Comparison of ENCODE assay signal across 9 mouse cellular contexts in the genomic region with DNA sequence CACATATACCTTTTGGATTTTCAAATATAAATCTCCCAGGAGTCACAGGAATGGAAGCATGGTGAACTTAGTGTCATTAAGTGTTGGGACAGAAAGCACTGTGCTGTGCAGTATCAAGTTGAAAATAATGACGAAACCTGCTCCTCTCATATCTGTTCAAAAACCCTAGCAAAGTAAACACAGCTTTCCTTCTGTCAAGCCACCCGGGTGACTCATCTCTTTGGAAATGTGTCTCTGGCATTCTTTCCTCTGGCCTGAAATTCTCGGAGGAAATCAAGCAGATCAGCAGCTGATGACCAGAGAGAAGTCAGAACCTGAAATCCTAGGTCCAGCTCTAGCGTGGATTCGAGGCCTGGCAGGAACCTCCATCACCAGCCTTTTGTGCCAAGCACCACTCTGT.
DNase-seq lines count a peak whose midpoint lies in the region; ATAC-seq and TF ChIP-seq lines count a peak whose summit lies in the region.
"Had no signal": no experiment of that assay in that cellular context is flagged by ENCODE, and none has a peak within 500 bp of the region (broad histone marks: within the 10 kb centered on the region; RNA-seq: fewer than 3 reads in every experiment).

No protein-coding gene starts in this region.

- no peaks in the 10 kb centered on the region for H3K9me3 ChIP-seq in liver, embryonic 12.5 days (replicated peaks)
- no peaks in the 10 kb centered on the region for H3K9me3 ChIP-seq in stomach, embryonic 16.5 days (replicated peaks; ENCODE audit: control insufficient read depth, low read length)
- H3K9me3 ChIP-seq in hindbrain, embryonic 10.5 days, result no peaks in the 10 kb centered on the region
- no peaks in the 10 kb centered on the region for H3K9me3 ChIP-seq in midbrain, embryonic 13.5 days

- DNase-seq in cerebellum, postnatal 25 days, result peak; percentile 25 to 43
- DNase-seq in cerebellum, adult 9-10 months, result no peak
- DNase-seq in heart, adult 9 months (ENCODE audit: low spot score in 2 of 2), result peak; percentile 81 to 84
- DNase-seq in hindbrain, embryonic 10.5 days (ENCODE audit: low spot score), result no peak

- H3K4me1 ChIP-seq in liver, embryonic 12.5 days, result peaks cover 48% of the 10 kb centered on the region
- H3K4me1 ChIP-seq in stomach, embryonic 16.5 days (ENCODE audit: control insufficient read depth, insufficient read depth, low read length), result peaks cover 11% of the 10 kb centered on the region
- H3K4me1 ChIP-seq in hindbrain, embryonic 10.5 days (replicated peaks), result peaks cover 10% of the 10 kb centered on the region
- peaks cover 7% of the 10 kb centered on the region for H3K4me1 ChIP-seq in midbrain, embryonic 13.5 days (replicated peaks)

- H3K27ac ChIP-seq in liver, embryonic 12.5 days, result peak overlapping the region; percentile 37; the same call in 1 of the 2 replicates
- peak overlapping the region; percentile 57 for H3K27ac ChIP-seq in stomach, embryonic 16.5 days (ENCODE audit: low read length)
- no peak overlapping the region for H3K27ac ChIP-seq in hindbrain, embryonic 10.5 days
- no peak overlapping the region for H3K27ac ChIP-seq in midbrain, embryonic 13.5 days

- peak overlapping the region; percentile 41; the same call in 1 of the 2 replicates for H3K4me2 ChIP-seq in liver, embryonic 12.5 days
- H3K4me2 ChIP-seq in stomach, embryonic 16.5 days (ENCODE audit: low read depth, low read length), result peak overlapping the region; percentile 22; the same call in 1 of the 2 replicates
- no peak overlapping the region for H3K4me2 ChIP-seq in midbrain, embryonic 13.5 days (replicated peaks)

- H3K4me3 ChIP-seq in C2C12 (ENCODE audit: insufficient read depth, poor library complexity, severe bottlenecking), result no peak overlapping the region
- no peak overlapping the region for H3K4me3 ChIP-seq in liver, embryonic 12.5 days
- H3K4me3 ChIP-seq in stomach, embryonic 16.5 days (replicated peaks; ENCODE audit: low read length), result no peak overlapping the region
- H3K4me3 ChIP-seq in hindbrain, embryonic 10.5 days, result no peak overlapping the region
- no peak overlapping the region for H3K4me3 ChIP-seq in midbrain, embryonic 13.5 days (replicated peaks)

- H3K36me3 ChIP-seq in C2C12 (ENCODE audit: control insufficient read depth, insufficient read depth), result no peaks in the 10 kb centered on the region
- no peaks in the 10 kb centered on the region for H3K36me3 ChIP-seq in liver, embryonic 12.5 days
- H3K36me3 ChIP-seq in stomach, embryonic 16.5 days (ENCODE audit: control insufficient read depth, insufficient read depth, low read length), result no peaks in the 10 kb centered on the region
- H3K36me3 ChIP-seq in hindbrain, embryonic 10.5 days, result no peaks in the 10 kb centered on the region
- no peaks in the 10 kb centered on the region for H3K36me3 ChIP-seq in midbrain, embryonic 13.5 days

- H3ac ChIP-seq in C2C12 (ENCODE audit: control insufficient read depth, insufficient read length, low read depth), result no peak overlapping the region

- TF ChIP-seq CTCF in C2C12 (IDR thresholded peaks at IDR 0.05; ENCODE audit: control insufficient read depth, insufficient read depth, insufficient read length), result no peak

- H3K9ac ChIP-seq in liver, embryonic 12.5 days, result no peak overlapping the region
- no peak overlapping the region for H3K9ac ChIP-seq in stomach, embryonic 16.5 days (ENCODE audit: low read length)
- no peak overlapping the region for H3K9ac ChIP-seq in midbrain, embryonic 13.5 days (replicated peaks)

- H3K79me3 ChIP-seq in C2C12 (ENCODE audit: low read depth), result no peaks in the 10 kb centered on the region

- 36% methylated on average over 5 of the region's 5 CpGs for WGBS in liver, embryonic 12.5 days (ENCODE audit: insufficient replicate concordance)
- 23% methylated on average over 5 of the region's 5 CpGs for WGBS in stomach, embryonic 16.5 days
- WGBS in hindbrain, embryonic 10.5 days, result 66% methylated on average over 5 of the region's 5 CpGs
- WGBS in midbrain, embryonic 13.5 days, result 63% methylated on average over 5 of the region's 5 CpGs

- no peak for ATAC-seq in liver, embryonic 12.5 days
- peak; percentile 66; the same call in 1 of the 2 replicates for ATAC-seq in stomach, embryonic 16.5 days (ENCODE audit: insufficient read depth, low FRiP score)
- ATAC-seq in midbrain, embryonic 13.5 days, result no peak

- H3K27me3 ChIP-seq in C2C12 (ENCODE audit: control insufficient read depth, insufficient read depth, insufficient read length), result no peaks in the 10 kb centered on the region
- no peaks in the 10 kb centered on the region for H3K27me3 ChIP-seq in liver, embryonic 12.5 days (replicated peaks)
- no peaks in the 10 kb centered on the region for H3K27me3 ChIP-seq in stomach, embryonic 16.5 days (ENCODE audit: control insufficient read depth, insufficient read depth, low read length)
- H3K27me3 ChIP-seq in hindbrain, embryonic 10.5 days (ENCODE audit: insufficient read depth, poor library complexity, severe bottlenecking), result no peaks in the 10 kb centered on the region
- H3K27me3 ChIP-seq in midbrain, embryonic 13.5 days, result no peaks in the 10 kb centered on the region
- H3K27me3 ChIP-seq: CH12.LX had no signal

- H3K79me2 ChIP-seq in C2C12 (ENCODE audit: control insufficient read depth, insufficient read depth), result no peaks in the 10 kb centered on the region

TF ChIP-seq in C2C12, 6 proteins besides CTCF, POLR2A, EP300 and RAD21:
- TF ChIP-seq MAX (IDR thresholded peaks at IDR 0.05) (no peak), CEBPB (IDR thresholded peaks at IDR 0.05; ENCODE audit: low read depth) (peak; percentile 64), FOSL1 (IDR thresholded peaks at IDR 0.05; ENCODE audit: insufficient read depth, low read length, poor library complexity, severe bottlenecking) (peak; percentile 48), MYOD1 (IDR thresholded peaks at IDR 0.05; ENCODE audit: control insufficient read depth, insufficient read length, low read depth) (no peak)

Comparison
In these comparisons a context has a peak if more than half of its experiments do, and no peak if none do; other contexts are left out.
1. DNase-seq: peak in cerebellum, postnatal 25 days (2 of 2) and heart, adult 9 months (2 of 2); none in cerebellum, adult 9-10 months (single experiment) and hindbrain, embryonic 10.5 days (single experiment).
2. H3K27ac ChIP-seq: peak in liver, embryonic 12.5 days (single experiment) and stomach, embryonic 16.5 days (single experiment); none in hindbrain, embryonic 10.5 days (single experiment) and midbrain, embryonic 13.5 days (single experiment).